Mouse (Mus musculus): Measurements from ENCODE around the gene Mrpl50. TPM values are rescaled to one million over a fixed set of nuclear protein-coding genes. Genes with fewer than 3 reads are reported as not detected.

Gene Mrpl50
- 10 to 100 TPM; 29.8 to 31.2 TPM for total RNA-seq (2021)
- long read RNA-seq, experiment 1, transcript Mrpl50-201 (2 exons, 2,114 nt) = major isoform, 123 of 127 reads
- long read RNA-seq, experiment 1, partial matches to known transcripts = 3 of 127 reads
- long read RNA-seq, experiment 1, other reads (novel, unspliced or antisense) = 1 of 127 reads
- long read RNA-seq, experiment 2, transcript Mrpl50-201 (2 exons, 2,114 nt) = major isoform, 97 of 100 reads
- long read RNA-seq, experiment 2, partial matches to known transcripts = 2 of 100 reads
- long read RNA-seq, experiment 2, other reads (novel, unspliced or antisense) = 1 of 100 reads

DNA sequence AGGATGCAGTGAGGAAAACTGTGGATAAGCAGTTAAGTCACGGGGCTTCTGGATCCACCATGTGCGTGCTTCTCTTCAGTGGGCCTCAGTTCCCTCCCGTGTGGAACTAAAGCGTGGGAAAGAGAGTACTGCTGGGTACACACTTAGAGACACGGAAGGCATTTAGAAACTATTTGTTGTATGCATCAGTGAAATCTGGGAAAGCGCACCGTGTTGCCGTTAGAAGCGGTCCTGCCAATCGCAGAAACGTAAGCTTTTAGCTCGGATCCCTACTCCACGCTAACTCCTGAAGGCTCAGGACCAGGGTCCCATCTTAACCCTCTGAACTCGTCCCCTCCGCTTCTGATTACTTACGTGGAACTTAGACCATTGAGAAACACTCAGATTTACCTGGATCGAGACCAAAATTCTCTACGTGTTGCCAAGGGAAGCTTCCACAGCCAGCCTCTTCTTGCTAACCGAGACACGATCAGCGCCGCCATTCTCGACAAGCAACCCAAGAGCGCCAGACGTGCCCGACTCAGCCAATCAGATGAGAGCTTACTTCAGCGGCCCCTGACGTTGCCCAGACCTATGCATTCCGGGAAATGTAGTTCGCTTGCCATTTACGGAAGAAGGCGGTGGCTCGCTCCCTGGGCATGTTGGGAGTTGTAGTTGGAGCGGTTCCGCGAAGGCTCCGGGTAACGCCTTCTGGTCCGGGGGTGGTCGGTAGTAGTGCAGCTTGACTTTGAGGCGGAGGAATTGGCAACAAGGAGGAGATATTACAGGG is at the start of gene Mrpl50, which contains the start of gene Zfp189:
Gene Mrpl50 (minus strand): TSS at position 522 of the 769 bp plus-strand sequence.
Gene Zfp189 (plus strand): TSS at position 605 of the 769 bp plus-strand sequence.
- peak; percentile 95 for DNase-seq (ENCODE audit: low spot score)

DNA sequence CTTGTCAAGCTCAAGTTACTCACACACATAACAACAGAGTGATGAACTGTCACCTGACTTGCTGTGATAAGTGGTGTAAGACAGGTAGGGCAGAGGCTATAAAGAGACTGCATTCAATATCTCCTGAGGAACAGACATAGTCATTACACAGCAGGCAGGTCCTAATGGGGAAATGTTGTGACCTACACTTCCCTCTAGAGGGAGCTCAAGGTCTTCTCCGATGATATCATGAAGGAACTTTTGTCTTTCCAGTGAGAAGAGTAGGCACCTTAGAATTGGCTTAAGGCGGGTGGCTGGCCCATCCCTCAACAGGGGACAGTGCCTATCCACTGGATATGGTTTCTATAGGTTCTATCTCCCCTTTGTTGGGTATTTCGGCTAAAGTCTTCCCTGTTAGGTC is 46.7 kb upstream of the Mrpl50 start:
- DNase-seq (ENCODE audit: low spot score) = peak; percentile 78

DNA sequence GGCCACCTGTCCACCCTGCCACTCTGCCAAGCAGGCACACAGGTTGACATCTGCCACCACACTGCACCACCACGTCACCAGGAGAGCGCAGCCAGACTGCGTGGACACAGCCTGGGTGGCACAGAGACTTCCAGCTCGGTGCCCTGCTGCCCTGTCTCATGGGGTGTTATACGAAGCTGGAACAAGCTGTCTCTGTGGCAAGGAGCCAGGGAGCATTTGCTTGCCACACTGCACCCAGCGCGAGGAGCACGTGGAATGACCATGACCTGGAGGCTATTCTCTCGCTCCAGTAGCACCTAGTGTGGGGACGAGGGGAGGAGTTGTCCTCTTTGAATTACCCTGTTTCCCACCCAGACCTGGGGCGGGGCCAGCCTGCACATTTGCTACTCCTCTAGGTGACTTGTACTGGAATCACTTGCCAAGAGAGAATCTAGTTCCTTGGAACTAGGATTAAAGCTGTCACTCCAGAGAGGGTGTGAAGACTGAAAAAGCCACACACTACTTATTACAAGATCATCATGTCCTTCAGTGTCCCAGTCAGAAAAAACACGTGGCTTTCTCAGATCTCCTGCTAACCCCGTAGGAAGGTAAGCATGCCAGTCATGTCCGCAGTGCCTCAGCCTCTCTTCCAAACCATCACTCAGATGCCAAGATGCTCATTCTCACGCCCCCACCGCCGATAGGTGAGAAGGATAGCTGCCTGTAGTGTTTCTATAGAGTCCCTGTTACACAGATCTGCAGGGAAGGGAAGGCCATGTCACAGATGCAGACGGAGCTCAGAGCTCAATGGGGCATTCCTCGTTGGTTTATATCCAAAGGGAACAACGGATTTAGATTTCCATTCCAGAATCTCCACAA is 39.3 kb upstream of the Mrpl50 start:
- peak; percentile 92 for DNase-seq (ENCODE audit: low spot score)

DNA sequence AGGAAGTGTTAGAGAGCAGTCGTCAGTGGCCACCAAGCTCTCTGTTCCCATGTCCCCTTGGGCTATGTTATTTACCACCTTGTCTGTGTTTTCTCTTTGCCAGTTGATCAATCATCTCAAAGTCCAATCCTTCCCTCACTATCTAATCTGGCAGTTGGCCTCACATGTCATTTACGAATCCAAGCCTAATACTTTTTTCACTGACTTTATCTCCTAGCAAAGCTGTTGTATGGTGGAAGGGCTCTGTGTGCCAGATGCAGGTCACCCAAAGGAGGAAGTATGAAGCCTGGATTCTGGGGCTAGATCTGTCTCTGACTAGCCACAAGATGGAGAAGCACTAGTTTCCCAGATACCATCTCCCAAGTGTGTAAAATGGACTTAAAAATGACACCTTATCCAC is 37.3 kb upstream of the Mrpl50 start:
- DNase-seq (ENCODE audit: low spot score) = no peak

DNA sequence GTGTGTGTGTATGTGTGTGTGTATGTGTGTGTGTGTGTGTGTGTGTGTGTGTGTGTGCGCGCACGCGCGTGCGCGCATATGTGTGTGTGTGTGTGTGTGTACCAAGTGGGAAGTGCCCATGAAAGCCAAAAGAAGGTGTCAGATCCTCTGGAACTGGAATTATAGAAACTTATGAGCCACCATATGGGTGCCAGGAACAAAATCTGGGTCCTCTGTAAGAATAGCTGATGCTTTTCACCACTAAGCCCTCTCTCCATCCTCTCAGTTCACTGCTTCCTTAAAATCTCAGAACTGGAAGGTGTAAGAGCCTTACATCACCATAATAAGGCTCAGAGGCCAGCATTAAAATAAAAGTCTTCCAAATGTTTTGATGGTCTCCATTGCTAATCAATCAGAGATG is 36.5 kb upstream of the Mrpl50 start:
- DNase-seq (ENCODE audit: low spot score) = no peak

DNA sequence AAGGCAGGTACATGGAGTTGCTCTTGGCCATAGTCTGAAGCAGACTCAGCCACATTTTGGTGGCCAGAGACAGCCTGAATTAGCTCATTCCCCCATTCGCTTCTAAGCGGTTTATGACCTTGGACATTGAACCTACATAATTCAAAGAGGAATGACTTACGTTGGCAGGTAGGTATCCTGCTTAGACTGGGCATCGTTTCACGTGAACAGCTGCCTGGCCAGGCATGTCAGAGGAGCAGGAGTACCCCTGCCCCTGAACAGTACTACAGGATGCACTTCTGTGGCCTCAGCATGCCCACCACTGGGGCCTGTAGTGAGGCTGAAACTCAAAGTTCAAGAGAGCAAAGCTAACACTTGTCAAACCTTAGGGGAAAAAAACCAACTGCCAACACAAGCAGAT is 32.5 kb upstream of the Mrpl50 start:
- no peak for DNase-seq (ENCODE audit: low spot score)

DNA sequence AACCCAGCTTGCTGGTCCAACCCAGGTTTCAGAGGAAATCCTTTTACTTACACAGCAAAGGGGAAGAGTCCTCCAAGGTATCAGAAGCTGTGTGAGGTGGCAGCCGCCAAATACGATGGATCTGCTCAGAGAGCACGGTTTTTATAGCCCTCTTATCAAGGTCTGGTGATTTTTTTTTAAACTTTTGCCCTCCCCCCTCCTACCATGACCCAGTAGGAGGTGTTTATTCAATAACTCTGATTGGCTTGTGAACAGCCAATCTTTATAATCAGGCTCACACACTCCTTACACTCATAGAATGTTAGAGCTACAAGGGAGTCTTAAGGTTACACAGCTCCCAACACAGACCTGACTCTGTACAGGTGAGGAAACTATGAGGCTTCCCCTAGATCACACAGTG is 28.5 kb upstream of the Mrpl50 start, which contains the start of gene Aldob:
Gene Aldob (minus strand): TSS at position 164 of the 400 bp plus-strand sequence.
- no peak for DNase-seq (ENCODE audit: low spot score)

DNA sequence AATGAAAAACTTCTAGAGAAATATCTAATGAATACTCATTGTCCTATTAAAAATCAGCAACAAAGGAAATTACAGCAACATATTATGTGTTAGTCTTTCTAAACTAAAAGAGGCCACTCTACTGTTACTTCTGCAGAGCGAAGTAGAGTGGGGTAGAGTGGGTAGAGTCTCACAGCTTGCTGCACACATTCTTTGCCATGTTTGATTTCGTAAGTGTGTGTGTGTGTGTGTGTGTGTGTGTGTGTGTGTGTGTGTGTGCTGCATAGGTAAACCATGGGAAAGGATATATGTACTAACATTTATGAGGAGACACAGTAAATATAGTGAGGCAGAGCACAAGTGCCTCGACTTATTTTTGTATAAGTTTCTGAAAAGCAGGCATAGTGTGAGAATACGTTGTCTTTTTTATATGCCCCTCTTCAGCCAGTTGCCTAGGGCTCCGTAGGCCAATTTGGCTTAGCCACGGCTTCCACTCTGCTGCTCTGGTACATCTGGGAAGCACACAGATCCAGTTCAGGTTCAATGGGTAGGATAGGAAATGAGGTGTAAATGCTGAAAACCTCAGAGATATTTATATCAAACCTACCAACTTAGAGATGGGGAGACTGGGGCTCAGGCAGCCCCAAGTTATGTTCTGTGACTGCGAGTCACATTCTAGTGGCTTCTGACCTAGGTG is 26.8 kb upstream of the Mrpl50 start:
- no peak for DNase-seq (ENCODE audit: low spot score)

DNA sequence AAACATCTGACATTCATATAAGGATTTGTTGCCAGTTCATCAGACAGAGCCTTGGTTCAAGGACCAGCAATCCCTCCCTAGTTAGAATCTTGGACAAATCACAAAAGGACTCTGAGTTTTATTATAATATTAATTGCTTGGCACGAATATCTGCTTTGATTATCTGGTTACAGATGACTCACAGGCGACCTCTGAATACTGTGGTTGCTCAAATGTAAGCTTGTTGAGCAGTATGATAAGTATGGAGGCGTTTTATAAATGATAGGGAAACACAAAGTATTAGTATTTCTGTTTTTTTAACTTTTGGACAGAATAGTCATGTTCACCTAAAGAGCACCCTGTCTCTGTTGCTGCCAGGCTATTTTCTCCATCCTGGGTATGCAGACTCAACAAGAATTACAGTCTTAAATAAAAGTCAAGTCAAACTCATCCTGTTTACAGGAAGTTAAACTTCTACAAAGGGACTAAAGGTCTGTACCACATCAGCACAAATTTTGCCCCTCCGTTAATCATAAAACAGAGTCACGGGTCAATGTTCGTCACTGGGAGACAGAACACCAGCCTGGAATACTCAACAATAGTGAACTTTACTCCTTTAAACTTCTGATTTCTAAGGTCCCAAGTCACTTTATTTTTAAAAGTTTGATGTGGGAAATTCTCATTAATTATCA is 26.1 kb upstream of the Mrpl50 start:
- no peak for DNase-seq (ENCODE audit: low spot score)

DNA sequence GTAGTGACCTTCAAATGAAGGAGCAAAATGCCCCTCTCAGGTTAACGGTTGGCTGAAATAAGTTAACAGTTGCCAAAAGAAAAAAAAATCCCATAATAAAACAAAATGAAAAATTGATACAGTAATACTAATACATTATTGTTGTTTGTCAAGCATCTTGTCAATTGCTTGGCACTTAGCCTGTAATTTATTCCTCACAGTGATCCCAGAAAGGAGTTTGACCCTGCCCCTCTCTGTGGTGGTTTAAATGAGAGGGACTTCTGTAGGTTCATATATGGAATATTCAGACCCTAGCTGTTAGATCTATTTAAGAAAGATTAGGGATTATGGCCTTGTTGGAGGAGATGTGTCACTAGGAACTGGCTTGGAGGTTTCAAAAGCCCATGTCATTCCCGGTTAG is 25.1 kb upstream of the Mrpl50 start:
- DNase-seq (ENCODE audit: low spot score) = no peak

DNA sequence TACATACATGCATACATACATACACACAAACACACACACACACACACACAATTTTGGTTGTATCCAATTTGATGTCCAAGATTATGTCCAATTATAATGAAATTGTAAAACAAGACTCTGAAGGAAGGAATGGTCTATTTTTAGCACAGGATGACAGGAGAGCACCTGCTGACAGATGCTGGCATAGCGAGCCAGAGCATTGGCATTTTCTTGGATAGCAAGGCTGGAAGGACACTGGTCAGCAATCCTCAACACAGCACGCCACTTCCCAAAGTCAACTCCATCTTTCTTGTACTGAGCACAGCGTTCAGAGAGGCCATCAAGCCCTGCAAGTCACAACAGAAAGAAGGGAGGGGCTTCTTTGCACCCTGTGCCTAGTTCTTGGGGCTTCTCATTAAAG is 20.1 kb upstream of the Mrpl50 start:
- DNase-seq (ENCODE audit: low spot score) = peak; percentile 34

DNA sequence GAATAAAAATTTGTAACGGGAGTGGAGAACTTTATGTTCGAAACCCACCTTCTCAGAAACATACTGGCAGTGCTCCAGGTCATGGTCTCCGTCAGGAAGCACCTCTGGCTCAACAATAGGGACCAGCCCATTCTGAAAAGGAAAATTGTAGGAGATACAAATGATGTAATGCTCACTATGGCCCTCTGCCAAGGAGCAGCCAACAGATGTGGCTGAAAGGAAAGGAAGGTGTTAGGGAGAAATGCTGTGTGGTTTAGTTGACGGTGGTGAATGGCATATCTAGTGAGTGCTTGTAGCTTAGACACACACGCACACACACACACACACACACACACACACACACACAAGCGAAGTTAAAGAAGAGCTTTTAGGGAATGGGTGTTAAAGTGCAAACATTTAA is 18.8 kb upstream of the Mrpl50 start:
- DNase-seq (ENCODE audit: low spot score) = no peak

DNA sequence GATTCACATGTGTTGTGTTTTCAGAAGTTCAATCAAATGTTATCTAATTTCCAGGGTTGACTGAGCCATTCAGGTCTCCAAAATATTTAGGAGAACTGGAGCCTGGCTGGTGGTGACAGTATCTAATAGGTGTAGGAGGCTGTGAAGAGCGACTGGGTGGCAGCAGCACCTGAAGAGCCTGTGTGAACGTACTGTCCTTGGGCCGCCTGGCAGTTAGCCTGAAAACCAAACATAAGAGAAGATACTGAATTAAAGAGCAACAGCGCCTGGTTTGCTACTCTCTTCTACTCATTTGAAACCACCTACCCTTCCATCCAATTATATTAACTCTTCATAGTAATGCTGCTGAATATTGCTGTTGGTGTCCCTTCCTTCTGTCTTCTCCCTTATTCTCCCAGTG is 15.8 kb upstream of the Mrpl50 start:
- no peak for DNase-seq (ENCODE audit: low spot score)

DNA sequence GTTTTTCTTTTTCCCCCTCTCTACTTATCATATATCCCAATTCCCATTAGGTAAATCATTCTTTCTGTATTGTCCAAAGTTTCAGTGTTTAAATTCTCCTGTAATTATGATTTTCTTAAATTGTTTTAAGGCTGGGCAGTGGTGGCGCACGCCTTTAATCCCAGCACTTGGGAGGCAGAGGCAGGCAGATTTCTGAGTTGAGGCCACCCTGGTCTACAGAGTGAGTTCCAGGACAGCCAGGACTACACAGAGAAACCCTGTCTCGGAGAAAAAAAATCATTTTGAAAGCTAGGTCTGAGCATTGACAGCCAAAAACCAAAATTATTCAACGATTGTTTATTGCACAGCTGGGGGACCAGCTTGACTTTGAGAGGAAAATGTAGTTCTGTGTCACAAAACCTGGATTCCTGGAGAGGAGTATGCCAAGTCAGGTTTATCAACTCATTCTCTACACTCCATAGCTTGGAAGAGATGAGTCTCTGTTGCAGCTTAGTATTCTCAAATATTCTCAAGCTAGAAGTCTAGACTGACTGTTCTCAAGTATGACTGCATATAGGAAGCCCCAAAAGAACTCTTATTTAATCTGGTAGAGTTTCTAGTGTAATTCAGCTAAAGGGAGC is 14.9 kb upstream of the Mrpl50 start:
- DNase-seq (ENCODE audit: low spot score) = no peak

DNA sequence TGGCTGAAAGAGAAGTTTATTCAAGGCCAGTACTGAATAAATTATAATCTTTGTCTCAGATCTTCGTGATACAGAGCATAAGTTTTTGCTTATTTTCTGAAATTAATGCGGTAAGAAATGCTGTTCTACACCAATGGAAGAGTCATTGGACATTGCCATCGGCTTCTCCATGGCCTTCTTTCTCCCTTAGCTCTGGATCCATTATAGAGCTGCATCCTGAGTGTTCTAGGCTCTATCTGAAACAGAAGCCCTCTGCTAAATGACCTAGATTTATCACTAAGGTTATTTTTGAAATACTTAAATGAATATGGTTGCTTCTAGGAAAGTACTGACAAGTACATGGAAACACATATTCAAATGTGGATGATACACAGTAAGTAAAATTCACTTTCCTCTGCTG is 14.1 kb upstream of the Mrpl50 start:
- no peak for DNase-seq (ENCODE audit: low spot score)

DNA sequence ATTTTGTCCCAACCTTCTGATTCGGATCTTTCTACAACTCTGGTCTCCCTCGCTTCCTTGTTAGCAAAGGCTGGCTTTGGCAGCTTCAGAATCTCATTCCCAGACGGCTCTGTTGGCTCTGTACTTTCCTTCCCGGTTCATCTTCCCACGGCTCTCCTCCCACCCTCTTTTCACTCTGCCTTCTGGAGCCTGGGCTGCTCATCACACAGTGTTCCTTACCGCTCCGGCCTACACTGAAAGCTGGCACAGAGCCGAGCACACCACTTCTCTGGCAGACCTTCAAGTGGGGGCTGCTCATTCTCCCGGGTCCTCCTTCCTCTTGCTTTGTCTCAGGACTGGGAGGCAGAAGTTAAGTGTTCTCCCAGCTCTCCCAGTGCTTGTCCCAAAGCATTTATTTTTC is 1.7 kb upstream of the Mrpl50 start:
- no peak for DNase-seq (ENCODE audit: low spot score)

DNA sequence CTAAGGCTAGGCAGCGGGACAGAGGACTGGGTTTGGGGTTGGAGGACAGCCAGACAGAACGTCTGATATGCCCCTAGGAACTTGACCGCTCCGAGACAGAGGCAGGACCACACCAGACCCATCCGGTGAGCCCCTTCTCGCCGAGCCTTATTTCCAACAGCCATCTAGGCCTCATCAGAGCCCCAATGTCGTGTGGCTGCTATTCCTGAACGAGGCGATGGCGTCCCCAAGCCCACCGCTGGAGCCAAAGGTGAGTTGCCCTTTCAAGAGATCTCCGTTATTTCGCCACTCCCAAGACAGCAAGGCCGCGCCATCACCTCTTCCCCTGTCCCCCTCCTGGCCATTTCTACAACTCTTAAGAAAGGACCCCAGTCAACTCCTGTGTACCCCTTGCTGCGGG is 453 bp upstream of the Mrpl50 start:
- DNase-seq (ENCODE audit: low spot score) = no peak

DNA sequence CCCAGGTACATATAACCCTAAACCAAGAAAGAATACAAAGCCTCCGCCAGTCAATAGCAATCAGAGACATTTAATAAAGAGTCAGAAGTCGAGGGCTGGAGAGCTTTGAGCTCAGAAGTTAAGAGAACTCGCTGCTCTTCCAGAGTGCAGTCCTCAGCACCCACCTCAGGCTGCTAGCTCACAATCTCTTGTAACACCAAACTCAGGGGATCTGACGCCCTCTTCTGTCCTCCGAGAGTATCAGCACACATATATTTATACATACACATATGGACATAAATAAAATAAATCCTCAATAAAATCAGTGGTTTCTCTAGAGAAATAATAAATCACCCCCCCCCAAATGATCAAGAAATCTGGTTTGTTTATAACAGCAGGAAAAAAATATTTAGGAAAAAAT is 1.4 kb downstream of the Mrpl50 start:
- DNase-seq (ENCODE audit: low spot score) = no peak

DNA sequence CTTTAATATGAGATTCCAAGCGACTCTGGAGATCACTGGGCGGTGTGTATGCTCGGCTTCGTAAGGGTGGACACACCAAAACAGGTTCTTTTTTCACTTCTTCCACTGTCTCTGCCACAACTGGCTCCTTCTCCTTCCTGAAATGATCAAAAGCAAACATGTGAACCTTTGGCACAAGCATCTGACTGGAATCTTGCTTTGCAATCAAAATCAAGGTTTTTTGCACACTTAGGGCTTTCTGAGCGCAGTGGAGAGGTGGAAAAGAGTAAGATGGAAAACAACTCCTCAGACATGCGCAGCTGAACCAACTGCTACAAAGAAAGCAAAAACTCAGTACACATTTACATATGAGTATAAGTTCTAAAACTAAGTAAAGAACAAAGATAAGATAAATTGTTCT is 6.5 kb downstream of the Mrpl50 start:
- DNase-seq (ENCODE audit: low spot score) = no peak

DNA sequence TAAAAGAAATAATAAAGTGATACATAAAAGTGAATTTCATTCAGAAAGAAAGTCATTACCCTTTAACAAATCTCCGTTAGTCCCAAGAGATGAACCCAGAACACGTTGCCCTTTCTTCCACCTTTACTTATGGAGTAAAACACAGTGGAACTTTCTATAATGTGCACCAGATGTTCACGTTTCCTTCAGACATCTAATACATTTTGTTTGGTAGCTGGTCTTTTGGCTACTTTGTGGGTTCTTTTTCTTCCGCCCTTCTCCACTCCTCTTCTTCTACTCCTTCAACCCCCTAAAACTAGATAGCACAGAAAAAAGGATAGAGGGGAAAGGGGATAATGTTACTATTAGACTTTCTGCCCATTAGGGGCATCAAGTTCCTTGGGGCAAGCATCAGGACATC is 8.3 kb downstream of the Mrpl50 start:
- DNase-seq (ENCODE audit: low spot score) = no peak
